Mouse (Mus musculus) bone marrow, adult 2 months (tissue): Measurements from ENCODE around the gene Grik3.

Source experiments
- CTCF ChIP-seq: fragments of 200-500 bp; IDR thresholded peaks from 2 replicates; pipeline ENCODE4 v1.5.1; 2011; ENCODE audit warnings: low read length, control low read depth; ENCODE audit not compliant: control insufficient read depth, insufficient read depth
- POLR2A ChIP-seq: fragments of 200-500 bp; IDR thresholded peaks from 2 replicates; pipeline ENCODE4 v1.6.1; 2011; ENCODE audit warnings: low read depth, mild to moderate bottlenecking, control low read depth, low read length, borderline replicate concordance; ENCODE audit not compliant: control insufficient read depth

- TF ChIP-seq CTCF (no peak), POLR2A (no peak)
Measured at GRCm38 (mm10) chr4:125729305-125730220, 239.1 kb downstream of the Grik3 start.
